Mouse (Mus musculus) right cerebral cortex, postnatal 14 days (tissue): Measurements from ENCODE around the gene Aldh1l1.

ENCODE experiments used
- DNase-seq: peaks from one replicate; pipeline ENCODE4 v3.0.0; 2022

Gene Aldh1l1

DNA sequence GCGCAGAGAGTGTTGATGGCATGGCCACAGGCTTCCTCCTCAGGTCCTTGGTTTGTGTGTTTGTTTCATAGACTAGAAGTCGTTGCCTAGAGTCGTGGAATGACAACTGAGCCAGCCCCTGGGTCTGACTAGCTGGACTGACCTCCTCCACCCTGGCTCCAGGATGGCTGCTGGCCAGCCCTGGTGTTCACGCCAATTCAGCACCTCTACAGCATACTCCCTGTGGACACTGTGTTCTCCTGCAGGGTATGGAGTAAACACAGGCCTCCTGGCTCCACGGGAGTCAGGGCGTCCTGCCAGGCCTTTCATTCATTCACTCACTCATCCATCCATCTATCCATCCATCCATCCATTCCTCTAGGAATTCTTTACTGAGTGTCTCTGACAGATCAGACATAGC, 22.9 kb downstream of the Aldh1l1 start:
- DNase-seq: peak; percentile 15

DNA sequence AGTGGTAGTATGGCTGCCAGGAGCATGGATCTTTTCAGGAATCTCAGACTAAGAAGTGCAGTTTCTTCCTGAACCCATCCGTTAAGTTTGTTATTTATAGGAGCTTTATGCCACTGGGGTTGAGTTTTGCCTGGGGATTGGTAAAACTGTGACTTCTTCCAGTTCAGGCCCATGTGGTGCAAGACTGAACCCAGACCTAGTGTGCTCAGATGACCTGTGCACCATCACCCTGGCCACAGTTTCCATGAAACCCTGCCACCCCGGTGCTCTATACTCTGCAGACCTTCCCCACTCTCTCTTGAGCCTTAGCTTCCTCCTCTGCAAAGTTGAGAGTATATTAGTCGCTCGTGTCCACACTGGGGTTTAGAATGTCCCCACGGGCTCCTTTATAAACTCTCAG, 26.2 kb downstream of the Aldh1l1 start:
- no peak for DNase-seq

- DNase-seq: no peak
Observed at GRCm38 (mm10) chr6:90513074-90513856, 27.0 kb downstream of the Aldh1l1 start.

- no peak for DNase-seq
Observed at GRCm38 (mm10) chr6:90514369-90514768, 28.1 kb downstream of the Aldh1l1 start.

DNA sequence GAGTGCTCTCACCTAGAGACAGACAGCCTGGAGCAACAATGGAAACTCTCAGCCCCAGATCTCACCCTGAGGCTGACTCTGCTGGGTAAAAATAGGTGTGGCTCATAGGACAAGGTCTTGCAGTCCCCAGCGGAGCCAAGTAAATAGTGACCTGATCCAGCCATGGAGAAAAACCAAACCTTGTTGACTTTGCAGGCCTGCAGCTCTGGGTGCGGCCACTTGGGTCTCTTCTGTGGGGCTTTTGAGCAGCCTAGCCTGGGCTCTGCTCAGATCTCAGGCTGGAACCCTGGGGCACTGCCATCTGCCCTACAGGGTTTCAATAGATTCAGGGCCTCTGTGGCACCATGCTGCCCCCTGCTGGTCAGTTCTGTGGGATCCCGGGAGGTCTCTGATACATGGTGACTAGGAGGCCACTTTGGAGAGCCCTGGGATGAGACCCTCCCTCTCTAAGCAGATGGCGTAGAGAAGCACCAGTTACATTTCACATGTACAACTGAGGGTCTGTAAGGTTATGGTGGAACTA, 28.7 kb downstream of the Aldh1l1 start:
- peak; percentile 90 for DNase-seq

- no peak for DNase-seq
Observed at GRCm38 (mm10) chr6:90518892-90519291, 32.7 kb downstream of the Aldh1l1 start.

GRCm38 (mm10) chr6:90519375-90519774, 33.1 kb downstream of the Aldh1l1 start:
- DNase-seq: no peak

DNA sequence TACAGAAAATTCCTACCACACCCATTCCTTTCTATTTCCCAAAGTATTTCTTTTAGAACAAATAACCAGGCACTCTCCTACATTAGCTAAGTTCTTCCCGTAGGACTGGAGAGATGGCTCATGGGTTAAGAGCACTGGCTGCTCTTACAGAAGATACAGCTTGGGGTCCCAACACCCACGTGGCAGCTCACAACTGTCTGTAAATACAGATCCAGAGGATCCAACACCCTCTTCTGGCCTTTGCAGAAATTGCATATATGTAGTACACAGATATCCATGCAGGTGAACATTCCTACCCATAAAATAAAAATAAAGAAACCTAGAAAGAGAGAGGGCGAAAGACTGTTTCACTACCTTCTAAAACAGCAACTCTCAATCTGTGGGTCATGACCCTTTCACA, 40.2 kb downstream of the Aldh1l1 start:
- DNase-seq: no peak

GRCm38 (mm10) chr6:90529461-90530046, 43.3 kb downstream of the Aldh1l1 start:
- DNase-seq: no peak

DNA sequence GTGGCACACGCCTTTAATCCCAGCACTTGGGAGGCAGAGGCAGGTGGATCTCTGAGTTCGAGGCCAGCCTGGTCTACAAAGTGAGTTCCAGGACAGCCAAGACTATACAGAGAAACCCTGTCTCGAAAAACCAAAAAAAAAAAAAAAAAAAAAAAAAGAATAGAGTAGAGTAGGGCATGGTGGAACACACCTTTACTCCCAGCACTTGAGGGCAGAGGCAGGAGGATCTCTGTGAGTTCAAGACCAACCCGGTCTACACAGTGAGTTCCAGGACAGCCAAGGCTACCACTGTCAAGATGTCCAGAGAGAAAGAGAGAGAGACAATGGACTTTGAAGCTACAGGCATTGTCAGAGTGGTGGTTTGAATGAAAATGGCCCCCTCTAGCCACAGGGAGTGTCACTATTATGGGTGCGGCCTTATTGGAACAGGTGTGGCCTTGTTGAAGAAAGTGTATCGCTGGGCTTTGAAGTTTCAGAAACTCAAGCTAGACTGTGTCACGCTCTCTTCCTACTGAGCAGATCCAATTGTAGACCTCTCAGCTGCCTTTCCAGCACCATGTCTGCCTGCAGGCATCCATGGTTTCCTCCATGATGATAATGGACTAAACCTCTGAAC, 46.5 kb downstream of the Aldh1l1 start:
- no peak for DNase-seq

- no peak for DNase-seq
Observed at GRCm38 (mm10) chr6:90533505-90533904, 47.3 kb downstream of the Aldh1l1 start.

DNA sequence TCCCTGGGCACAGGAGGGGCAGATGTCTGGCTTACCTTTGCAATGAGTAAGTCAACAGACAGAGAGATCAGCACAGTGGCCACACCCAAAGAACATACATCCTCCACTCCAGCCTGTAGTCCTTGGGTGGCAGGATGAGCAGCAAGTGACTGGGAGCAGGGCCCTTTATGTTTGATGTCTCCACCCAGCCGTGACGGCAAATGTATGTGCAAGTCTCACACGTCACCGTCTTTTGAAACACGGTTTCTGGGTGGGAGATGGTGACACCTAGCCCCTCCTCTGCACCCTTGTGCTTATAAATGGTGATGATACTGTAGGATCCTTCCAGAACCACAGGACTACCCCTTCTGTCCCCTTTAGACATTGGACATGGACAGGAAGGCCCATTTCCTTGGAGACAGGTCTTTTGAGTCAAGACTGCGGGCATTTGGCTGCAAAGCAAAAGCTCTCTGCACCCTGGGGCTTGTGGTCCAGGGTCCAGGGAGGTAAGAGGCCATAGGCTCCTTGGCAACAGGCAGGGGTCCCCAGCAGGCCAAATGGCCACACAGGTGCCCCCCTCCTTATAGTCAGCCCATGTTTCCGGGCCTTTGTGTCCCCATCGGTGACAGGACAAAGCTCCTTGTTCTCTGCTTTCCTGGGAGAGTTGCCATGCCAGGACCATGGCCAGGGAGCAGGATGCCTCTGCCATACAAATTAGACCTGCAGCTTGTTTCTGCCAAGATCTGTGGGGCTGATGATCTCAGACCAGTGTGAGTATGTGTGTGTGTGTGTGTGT, 48.7 kb downstream of the Aldh1l1 start:
- DNase-seq: peak; percentile 41

GRCm38 (mm10) chr6:90536824-90537223, 50.6 kb downstream of the Aldh1l1 start:
- no peak for DNase-seq

GRCm38 (mm10) chr6:90537941-90538340, 51.7 kb downstream of the Aldh1l1 start:
- peak; percentile 89 for DNase-seq

DNA sequence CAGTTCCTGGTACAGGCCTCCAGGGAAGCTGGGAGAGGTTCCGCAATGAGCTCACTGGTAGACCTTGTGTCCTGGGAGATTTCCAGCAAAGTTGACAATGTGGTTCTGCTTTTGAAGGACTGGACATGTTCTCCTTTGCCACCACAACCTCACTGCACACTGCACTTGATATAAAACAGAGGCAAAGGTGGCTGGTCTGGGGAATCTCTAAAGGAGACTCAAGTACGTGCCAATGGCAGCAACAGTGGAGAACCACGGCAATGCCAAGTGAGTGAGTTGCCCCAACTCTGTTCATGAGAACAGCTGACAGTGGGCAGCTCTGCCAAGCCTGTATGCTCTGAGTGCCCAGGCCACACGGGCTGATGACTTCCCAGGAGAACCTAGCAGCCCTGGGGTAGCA, 53.0 kb downstream of the Aldh1l1 start:
- no peak for DNase-seq

DNA sequence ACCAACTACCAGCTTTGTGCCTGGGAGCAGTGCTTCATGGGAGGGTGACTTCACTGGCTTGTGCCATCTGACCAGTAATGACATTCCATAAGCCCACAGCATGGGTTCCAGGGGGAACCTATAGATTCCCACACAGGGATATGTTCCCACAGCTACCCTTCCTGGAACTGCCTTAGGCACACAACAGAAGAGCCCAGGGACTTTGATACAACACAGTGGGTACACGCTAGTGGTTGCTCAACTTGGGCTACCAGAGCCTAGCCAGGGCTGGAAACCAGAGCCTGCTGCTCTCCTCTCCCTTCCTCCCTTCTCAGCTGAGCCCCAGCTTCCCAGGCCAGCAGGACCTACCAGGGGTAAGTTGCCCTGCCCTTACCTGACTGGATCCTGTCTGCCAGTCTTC, 54.3 kb downstream of the Aldh1l1 start:
- no peak for DNase-seq

GRCm38 (mm10) chr6:90541367-90541772, 55.1 kb downstream of the Aldh1l1 start:
- no peak for DNase-seq

DNA sequence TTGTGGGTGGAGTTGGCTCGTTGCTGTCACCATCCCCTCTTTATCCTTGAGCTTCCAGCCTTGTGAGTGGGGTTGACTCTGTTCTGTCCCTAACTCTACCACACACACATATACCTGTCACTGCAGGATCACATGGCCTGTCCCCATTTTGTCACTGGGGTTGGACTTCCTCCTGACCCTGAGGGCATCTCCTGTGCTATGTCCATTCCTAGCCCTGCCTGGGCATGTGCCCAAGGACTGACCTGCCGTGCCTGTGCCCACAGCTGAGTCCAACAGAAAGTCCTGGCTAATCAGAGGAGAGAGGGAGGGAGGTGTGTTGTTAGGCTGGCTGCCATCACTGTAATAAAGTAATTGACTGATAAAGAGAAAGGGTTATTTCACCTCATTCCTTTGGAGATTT, 58.2 kb downstream of the Aldh1l1 start:
- no peak for DNase-seq

- DNase-seq: no peak
Observed at GRCm38 (mm10) chr6:90546274-90546673, 60.0 kb downstream of the Aldh1l1 start.

- DNase-seq: no peak
Observed at GRCm38 (mm10) chr6:90547041-90547440, 60.8 kb downstream of the Aldh1l1 start.

GRCm38 (mm10) chr6:90550161-90550912, 64.1 kb downstream of the Aldh1l1 start:
- DNase-seq: no peak

- no peak for DNase-seq
Observed at GRCm38 (mm10) chr6:90551251-90551650, 65.0 kb downstream of the Aldh1l1 start.
